Mouse (Mus musculus): ENCODE data around the gene Efl1. TPM values are rescaled to one million over a fixed set of nuclear protein-coding genes. Genes with fewer than 3 reads are reported as not detected.
A peak's percentile ranks its signal among the peaks of the same experiment; 100 is the strongest.

Gene Efl1
- total RNA-seq (2022) = 10 to 100 TPM; 17.3 to 25.8 (median 22.1) TPM

DNA sequence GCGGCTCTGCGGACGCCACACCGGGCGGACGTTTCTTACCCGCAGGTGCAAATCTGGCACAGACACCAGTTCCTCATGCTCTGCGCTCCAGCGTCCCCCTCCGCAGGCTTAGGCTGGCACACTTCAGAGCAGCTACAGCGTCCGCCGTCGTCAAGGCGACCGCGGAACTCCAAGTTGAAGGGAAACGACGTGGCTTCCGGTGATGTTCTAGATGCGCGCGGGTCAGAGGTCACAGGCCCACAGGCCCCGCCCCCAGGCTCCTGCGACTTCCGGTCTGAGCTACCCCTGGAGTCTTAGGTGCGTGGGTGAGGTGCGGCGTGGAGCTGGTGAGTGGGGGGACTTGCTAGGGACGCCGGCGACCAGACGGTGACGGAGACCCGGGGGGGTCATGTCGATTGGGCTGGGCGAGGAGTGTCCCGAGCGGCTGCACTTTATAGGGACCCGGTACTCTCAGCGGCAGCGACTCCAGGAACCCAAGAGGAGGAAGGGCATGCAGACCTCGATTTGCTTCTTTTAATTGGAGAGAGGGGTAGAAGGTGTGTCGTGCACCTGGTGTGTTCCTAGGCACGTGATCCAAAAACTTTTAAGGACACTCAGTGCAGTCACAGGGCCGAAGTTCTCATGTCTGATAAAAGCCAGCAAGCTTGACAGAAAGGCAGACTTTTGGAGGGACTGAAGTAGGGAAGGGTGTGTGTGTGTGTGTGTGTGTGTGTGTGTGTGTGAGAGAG, at the start of gene Efl1, which contains the start of gene Saxo2:
Efl1 (plus strand) TSS at position 262 of the 728 bp plus-strand sequence.
Saxo2 (minus strand) TSS at position 176 of the 728 bp plus-strand sequence.
- DNase-seq = peak; percentile 93

DNA sequence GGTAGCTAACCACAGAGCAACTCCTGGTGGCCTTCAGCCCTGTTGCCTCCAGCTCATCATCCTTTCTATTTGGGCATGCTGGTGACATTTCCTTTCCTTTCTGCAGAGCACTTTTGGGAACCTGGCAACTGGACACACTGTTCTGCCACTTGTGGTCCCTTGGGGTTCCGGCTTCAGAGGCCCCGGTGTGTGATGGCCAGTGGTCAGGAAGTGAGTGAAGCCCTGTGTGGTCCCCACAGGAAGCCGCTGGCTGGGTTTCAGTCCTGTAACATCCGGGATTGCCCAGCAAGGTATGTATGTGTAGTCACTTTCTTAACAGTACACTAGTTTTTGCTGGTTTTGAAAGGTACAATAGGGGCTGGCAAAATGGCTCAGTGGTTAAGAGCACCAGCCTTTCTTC, 46.4 kb upstream of the Efl1 start:
- DNase-seq = no peak

DNA sequence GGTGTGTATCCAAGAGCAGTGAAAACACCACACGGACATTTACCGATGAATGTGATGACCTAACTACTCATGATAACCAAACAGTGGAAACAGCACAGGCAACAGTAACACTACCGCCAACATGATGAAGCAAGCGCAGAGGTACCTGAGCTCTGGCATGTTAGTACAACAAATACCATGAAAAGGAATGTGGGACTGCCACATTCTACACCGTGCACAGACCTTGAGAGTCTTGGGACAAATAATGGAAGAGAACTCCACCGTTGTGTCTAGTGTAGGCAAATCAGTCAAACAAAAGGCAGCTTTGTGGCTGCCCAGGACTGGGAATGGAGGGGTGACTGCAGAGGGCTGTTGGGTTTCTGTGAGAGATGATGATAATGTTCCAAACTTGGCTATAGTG, 43.0 kb upstream of the Efl1 start:
- DNase-seq = no peak

DNA sequence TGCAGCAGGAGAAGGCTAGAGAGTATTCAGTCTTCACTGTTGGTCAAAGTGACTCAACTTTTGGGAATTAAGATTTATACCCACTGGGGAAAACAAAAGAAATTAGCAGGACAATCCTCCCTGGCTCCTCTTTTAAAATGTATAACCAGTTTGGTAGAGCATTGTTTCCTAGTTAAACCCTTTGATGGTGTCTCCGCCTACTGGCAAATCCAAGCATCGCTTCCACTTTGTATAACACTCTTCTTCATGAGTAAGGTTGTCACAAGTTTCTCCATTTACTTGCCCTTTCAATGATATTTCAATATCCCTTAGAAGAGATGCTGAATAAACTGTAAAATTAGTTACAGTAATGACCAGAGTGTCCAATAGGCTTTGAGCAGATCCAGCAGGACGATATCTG, 38.8 kb upstream of the Efl1 start:
- DNase-seq = no peak

DNA sequence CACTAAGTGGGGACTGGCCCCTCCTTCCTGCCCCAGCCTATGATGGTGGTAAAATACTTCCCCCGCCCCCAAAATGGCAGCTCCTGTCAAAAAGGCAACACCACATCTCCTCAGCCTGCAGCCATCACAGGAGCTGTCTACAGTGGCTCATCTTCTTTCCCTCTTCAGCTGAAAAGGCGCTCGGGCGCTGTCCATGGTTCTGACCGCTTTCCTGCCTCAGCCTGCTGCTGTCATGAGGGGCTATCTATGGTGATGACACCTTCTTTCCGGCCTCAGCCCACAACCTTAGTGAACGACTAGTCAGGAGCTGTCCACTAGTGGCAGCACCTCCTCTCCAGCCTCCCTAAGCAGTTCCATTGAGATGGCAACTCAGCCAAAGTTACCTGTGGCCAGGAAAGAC, 23.1 kb upstream of the Efl1 start:
- no peak for DNase-seq

DNA sequence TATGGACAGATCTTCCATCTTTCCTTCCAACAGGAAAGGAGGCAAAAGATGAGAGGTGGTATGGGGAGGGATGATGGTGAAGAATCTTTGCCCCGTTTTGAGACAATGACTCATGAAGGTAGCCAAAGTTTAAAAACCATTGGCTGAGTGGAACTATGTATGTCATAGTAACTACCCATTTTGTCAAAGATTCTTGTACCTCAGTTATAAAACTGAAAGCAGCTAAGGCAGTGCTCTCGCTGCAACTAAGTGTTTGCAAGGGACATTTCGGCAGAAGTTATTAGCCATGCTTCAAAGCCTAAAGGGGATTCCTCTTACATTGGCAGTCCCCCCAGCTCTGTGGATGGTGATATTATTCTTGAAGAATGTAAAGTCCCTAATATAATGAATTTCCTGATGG, 1.2 kb upstream of the Efl1 start:
- no peak for DNase-seq

DNA sequence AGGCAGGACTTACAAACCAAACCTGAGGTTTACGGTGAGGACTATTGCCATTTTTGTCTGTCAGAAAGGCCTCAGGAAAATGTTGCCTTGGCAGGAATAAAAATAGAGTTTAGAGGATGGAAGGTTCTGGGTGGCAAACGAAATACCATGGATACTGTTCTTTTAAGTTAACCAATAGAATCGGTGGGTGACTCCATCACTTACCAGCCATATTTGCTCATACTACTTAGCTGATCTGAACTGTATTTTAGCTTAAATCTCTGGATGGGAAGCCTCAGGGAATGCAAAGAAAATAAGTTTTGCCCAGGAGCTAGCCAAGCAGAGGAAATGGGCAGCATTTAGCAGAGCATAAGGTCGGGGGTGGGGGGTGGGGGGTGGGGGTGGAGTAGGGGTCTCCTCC, 505 bp upstream of the Efl1 start:
- DNase-seq = no peak

DNA sequence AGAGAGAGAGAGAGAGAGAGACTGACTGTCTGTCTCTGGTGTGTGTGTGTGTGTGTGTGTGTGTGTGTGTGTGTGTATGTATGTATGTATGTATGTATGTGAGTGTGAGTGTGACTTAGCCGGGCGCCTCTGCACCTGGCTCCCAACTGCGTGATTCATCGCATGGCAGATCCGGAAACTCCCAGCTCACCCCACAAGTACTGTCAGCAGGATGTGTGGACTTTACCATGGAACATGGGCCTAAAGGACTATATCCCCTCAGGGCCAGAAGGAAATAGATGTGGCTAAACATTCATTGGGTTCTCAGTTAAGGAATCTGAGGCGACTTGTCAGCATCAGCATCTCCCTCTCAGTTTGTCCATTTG, 649 bp downstream of the Efl1 start:
- DNase-seq = no peak

DNA sequence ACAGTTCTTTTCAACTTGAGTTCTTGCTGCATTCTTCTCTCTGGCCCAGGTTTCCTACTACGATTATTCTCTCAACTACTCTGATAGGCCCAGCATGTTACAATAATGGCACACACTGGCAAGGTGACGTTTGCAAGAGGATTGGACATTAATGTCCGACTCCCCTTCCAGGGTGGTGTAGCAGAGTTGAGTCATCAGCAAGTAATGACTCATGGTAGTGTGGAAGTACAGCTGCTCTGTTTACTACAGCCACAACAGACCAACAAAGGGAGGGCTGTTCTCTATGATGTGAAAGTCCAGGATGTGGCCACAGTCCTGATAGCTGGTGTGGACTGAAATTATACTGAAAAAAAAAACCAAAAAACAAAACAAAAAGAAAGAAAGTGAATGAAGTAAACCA, 16.2 kb downstream of the Efl1 start:
- peak; percentile 5 for DNase-seq

DNA sequence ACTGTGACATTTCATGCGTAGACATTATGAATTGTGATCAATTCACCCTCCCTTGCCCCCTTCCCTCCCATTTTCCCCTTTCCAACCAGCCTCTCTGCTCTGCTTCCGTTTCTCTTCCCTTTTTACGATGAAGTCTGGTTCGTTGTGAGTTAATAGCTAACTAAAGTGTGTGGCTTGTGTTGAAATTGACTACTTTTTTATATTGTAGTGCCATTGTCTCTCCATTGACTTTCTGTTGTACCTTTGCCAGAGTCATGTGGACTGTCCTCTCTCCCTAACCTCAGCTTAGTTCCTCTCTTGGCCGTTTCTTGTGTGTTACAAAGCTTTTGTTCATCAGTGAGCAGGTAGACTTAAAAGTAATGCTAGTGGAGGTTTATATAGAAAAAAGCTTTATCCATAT, 27.6 kb downstream of the Efl1 start:
- DNase-seq = no peak

DNA sequence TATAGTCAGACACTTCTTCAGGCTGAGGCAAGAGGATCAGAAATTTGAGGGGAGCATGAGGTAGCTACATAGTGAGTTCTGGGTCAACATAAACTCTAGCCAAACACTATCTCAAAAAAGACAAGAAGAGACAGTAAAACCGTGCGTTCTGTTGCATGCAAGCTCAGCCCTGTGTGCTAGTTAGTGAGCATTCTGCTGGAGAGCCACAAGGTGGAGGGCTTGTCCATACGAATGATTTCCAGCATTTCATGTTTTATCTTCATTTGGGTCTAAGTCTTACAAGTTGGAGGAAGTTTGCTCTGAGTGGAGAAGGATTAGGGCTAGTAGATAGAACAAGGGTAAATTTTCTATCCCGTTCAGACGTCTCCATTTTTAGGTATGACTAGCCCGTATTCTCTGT, 28.4 kb downstream of the Efl1 start:
- no peak for DNase-seq

DNA sequence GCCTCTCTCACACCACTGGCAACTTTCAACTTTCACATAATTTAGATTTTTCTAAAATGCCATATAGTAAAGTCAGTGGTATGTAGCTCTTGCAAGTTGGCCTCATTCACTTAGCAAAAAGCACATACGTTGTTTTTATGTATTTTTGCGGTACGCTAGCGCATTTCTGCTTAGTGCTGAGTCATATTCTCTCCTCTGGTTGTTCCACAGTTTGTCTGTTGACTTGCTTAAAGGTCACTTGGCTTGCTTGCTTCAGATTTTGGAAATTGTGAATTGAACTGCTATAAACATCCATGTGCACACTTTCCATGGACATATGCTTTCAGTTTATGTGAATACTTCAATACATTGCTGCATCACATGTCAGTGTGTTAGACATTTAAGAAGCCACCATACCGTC, 31.5 kb downstream of the Efl1 start:
- no peak for DNase-seq

DNA sequence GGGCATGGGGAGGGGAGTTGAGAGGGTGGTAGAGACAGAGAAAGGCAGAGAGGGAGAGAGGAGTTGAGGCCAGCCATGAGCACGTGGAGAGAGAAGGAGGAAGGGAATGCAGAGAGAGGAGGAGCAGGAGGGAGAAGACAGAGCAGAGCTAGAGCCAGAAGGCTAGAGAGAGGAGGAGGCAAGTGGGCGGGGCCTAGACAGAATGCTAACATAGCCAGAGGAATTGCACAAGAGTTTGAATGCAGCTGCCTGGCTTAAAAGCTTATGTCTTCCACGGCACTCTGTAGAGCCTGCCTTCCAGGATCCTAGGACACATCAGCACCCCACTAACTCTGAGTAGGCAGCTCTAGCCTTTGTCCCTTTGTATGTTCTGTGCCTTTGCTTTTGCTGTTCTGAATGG, 40.3 kb downstream of the Efl1 start:
- peak; percentile 6 for DNase-seq

DNA sequence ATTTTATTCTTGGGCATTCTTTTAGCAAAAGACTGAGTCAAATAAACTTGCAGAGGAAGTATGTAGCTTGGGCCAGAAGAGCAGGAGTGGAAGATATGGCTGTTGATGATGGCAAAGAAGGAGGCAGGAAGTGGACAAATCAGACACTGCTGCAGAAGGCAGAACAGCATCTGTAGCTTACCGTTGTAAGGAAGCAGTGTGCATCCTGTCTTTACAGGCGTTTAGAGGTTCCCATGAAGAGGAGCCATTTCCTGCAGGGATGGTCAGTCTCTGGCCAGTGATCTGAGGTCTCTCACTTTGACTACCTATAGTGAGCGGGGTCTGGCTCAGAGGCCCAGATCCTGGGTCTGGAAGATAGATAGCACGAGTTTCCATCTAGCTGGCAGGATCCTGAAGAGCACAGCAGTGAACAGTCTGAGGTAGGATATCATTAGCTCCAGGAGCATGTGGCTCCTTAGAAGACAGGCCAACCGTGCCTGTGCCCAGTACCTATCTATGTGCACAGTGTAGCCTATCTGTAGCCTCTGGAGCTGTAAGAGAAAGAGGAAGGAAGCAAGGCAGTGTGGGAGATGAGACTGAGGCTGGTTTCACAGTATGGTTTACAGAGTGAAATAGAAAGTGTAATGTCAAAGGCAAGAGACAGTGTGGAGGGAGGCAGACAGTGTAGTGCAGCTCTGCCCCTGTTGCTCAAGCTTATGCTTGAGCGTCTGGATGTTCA, 42.8 kb downstream of the Efl1 start:
- no peak for DNase-seq

DNA sequence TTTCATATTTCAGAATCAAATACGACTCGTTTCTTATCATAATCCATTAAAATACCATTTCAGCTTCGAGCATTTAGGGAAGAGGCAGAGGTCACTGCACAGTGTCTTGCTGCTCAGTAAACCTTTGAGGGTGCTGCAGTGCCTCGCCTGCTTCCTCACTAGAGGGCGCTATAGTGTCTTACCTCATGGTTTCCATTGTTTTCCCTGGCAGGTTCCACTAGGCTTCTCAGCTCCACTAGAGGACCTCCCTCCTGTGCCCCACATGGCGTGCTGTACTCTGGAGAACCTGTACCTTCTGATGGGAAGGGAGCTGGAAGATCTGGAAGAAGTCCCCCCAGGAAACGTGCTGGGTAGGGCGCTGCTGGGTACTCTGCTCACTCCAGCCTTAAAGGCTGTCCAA, 49.3 kb downstream of the Efl1 start:
- DNase-seq = no peak

DNA sequence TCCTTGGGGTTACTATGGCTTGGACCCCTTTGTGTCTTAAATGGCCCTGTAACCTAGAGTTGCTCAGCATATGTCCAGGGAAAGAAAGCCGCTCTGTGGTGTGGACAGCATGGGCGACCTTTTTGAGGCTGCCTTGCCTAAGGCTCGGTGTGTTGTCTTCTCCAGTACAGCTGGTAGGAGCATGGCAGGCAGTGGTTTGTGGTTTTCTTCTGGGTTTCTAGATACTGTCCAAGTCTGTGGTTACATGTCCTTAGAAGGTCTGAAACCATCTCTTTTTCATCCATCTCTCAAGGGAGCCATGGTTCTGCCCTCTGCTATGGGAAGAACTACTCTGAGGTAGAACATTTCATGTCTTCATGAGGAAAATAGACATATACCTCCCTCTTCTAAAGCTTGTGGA, 50.6 kb downstream of the Efl1 start:
- no peak for DNase-seq

DNA sequence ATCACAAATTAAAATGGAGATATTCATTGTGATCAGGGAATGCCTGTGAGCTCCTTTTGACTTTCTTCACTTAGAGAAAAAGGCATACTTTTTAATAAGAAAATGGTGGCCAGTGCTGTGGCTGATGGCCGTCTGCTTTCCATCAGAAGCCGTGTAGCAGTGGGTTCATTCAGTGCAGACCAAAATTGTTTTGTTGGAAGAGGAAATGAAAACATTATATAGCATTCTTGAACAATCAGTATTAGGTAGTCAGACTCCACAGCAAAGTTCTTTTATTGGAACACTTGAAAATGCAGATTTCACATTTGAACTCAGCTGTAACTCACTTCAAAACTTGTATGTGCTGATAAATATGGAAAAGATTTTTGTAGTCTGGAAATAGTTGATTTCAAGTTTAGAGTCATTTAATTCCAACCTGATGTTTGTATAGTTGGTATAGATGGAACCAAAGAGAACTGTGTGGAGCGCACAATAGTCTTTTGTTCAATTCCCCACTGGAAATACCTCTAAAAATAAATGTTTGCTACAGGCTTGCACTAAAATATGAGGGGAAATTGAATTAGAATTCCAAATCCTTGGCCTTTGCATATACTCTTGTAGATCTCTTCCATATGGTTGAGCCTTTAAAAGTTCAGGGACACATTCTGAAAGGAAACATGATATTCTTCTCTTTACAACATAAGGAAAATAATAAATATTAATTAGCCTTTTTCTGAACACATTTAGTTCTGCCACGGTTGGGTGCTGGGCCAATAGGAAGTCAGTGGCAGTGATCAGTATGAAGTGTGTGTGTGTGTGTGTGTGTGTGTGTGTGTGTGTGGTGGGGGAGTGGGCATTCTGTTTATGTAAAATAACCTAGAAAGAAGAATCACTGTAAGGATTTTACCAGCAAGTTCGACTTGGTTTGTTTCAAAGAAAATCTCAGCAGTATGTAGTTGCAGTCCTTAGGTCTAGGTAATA, 54.2 kb downstream of the Efl1 start:
- no peak for DNase-seq

DNA sequence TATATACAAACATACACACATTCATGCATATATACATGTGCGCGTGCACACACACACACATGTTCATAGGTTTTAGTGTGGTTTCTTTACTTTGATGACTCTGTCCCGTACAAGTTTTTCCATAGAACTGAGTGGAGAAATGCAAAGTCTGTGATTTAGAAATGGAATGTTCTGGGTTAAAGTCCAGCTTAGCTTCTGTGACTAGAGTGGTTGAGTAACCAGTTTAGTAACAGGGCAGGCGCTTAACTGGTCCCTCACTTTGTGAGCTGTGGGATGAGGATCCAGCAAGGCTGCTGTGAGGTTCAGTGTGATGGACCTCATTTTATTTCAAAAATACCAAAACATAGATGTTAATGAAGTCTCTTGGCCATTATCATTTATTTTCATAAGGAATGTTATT, 60.8 kb downstream of the Efl1 start:
- DNase-seq = no peak

DNA sequence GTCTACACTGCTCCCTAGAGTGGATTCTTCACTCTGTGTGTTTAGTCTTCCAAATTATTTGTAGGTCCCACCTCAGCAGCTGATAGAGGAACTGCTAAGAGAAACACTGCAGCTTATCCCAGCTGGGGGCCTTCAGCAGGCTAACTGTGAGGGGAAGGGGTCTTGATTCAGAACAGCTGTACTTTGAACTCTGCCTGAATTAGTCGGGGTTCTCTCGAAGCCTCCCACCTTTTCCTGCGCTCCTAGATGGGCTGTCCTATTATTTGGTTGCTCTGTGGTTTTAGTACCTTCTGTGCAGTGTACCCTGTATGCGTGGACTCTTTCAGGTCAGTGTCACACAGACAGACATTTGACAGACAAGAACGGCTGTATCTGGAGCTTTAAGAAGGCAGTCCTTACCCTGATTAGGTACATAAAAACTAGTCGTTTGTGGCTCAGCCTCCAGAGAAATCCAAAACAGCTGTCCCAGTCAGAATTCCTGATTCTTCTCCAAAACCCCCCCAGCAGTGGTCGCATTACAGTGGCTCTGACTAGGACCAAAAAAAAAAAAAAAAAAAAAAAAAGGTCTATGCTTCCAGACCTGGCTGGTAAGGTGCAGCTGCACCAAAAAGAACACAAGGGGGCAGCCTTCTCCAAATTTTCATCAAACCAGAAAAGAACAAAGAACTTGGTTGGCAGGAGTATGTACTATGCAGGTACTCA, 66.9 kb downstream of the Efl1 start:
- DNase-seq = peak; percentile 15

DNA sequence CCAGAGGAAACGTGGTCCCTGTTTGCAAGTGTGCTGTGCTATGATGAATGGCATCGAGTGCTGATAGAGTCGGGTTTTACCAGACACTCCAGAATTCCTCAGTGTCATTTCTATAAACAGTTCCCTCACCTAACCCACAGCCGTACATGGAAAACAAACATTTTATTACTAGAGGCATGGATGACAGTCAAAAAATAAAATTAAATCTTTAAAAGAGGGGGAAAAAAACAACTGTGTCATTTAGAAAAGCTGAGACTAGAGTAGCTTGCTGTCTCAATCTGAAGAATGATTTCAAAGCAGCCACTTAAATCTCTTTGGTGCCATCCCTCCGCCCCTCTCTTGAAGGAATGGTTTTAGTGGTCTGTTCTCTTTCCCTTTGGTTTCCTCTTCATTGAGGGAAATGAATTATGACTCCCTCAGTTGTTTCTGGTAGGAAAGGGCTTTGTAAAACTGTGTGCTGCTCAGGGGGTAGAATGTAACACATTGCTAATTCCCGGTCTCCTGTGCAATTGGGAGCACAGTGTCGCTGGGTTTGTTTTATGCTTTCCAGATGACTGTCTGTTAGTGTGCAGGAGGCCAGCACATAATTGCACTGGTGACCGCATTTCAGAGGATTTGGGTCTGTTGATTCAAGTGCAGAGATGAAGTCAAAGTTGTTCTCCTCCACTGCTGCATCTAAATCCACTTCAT, 67.6 kb downstream of the Efl1 start:
- no peak for DNase-seq

DNA sequence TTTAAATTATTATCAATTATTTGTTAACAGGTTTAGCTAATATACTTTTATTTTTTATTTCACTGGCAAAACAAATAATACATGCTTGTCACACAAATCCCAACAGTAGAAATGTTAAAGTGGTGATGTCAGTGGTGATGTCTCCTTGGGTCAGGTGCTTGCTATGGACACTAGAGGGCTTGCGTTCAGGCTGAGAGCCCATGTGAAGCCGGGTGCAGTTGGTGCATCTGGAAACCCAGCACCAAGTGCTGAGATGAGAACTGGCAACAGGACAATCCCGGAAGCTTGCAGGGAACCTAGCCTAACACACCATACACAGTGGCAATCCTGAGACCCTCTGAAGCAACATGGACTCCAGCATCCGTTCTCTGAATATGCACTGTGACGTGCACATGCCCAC, 70.9 kb downstream of the Efl1 start:
- no peak for DNase-seq

DNA sequence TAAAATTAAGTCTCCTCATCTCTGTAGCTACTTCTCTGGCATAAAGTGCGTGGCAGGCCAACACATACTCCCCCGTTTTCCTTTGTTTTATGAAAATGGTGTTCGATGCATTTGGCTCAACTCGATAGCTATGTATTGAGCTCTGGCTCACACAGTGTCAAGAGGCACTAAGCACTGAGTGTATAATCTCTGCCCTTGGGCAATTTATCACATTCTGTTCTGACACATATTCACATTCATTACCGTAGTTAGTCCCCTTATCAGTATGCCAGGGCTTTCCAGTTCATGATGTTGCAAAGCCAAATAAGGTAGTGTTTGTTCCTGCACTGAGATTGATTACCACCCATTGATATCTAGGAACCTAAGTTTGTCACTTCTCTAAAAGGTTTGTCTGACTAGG, 71.3 kb downstream of the Efl1 start:
- DNase-seq = no peak

Data from adrenal gland, adult 8-10 months (tissue).